Mouse (Mus musculus): ENCODE data around the gene Ghrl.

DNA sequence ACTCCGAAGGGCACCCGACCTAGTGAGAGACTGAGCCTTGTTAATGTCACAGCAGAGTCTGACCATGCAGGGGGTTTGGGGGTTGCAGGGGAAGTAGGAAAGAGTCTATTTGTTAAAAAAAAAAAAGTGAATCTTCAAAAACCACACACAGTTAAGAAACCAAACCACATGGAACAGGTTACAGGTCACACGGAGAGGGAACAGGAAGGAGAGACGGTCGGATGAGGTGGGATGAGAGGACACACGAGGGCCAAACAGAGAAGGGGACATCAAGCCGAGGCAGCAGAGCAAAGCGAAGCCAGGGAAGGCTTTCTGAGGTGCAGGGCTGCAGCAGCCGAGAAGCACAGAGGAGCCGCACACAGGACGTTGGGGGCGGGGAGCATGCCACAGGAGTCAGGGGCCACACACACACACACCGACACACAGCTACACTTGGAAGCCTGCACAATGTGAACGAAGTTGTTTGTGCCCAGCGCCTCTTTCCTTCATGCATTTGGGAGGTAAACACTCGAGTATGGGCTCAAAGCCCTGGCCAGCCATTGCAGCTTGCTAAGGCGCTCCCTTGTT lies 29.5 kb upstream of the Ghrl start:
- TF ChIP-seq CTCF (IDR thresholded peaks at IDR 0.05; ENCODE audit: insufficient read depth, low read length) (no peak), POLR2A (IDR thresholded peaks at IDR 0.05; ENCODE audit: borderline replicate concordance, extremely low read depth, low read depth, low read length) (no peak)

Measured in lung, adult 2 months (tissue).